Mouse (Mus musculus): ENCODE data around the gene Zar1. TPM values are rescaled to one million over a fixed set of nuclear protein-coding genes. Genes with fewer than 3 reads are reported as not detected.

Zar1 gene
- total RNA-seq, 2 experiments from 2014 or later = 0.21 TPM; not detected in 1

Other genes starting within 250 kb of the Zar1 start
- gene Corin, start 76.8 kb downstream of the Zar1 start, total RNA-seq (2021) = under 1 TPM; 0.18 to 0.45 TPM
- gene Nfxl1, start 21.6 kb downstream of the Zar1 start, total RNA-seq (2021) = 10 to 100 TPM; 13.4 to 18.1 TPM
- gene Gm5868, start 6.3 kb upstream of the Zar1 start, total RNA-seq (2021) = 1 to 10 TPM; 1.4 to 2.8 TPM
- under 1 TPM in 1 of 2 experiments, not detected in 1; 0.15 TPM for gene Cnga1, start 63.0 kb upstream of the Zar1 start, total RNA-seq (2021)
- 10 to 100 TPM in 1 of 2 experiments, 1 to 10 TPM in 1; 6.0 to 14.8 TPM for gene Nipal1, start 66.5 kb upstream of the Zar1 start, total RNA-seq (2021)
- gene Txk, start 171.5 kb upstream of the Zar1 start, total RNA-seq (2021) = under 1 TPM; 0.58 to 0.66 TPM